Mouse (Mus musculus) embryonic facial prominence, embryonic 10.5 days (tissue): ENCODE results near the gene Prl. TPM values are rescaled to one million over a fixed set of nuclear protein-coding genes. Genes with fewer than 3 reads are reported as not detected.

Experiments used
- polyA plus RNA-seq: library from polyadenylated mRNA; unstranded; fragments of >200 nt; fragmentation: Nextera tagmentation; extraction: Ambion mirVana; gene quantifications from 2 replicates; pipeline ENCODE4 v1.2.1, GENCODE M21; 2016

Gene Prl
- polyA plus RNA-seq, 1 experiment from 2014 or later: not detected

Other genes starting within 250 kb of the Prl start
- gene Prl3d1, start 36.6 kb downstream of the Prl start, polyA plus RNA-seq: not detected in 2 replicates
- not detected in 2 replicates for gene Prl3d2, start 64.1 kb downstream of the Prl start, polyA plus RNA-seq
- gene Prl3d3, start 99.2 kb downstream of the Prl start, polyA plus RNA-seq: not detected in 2 replicates
- gene Prl3c1, start 139.1 kb downstream of the Prl start, polyA plus RNA-seq: not detected in 2 replicates
- gene Prl3b1, start 184.3 kb downstream of the Prl start, polyA plus RNA-seq: 1.5 and 2.2 TPM in 2 replicates
- not detected in 2 replicates for gene Prl3a1, start 201.9 kb downstream of the Prl start, polyA plus RNA-seq